Mouse (Mus musculus) lung, adult 18-20 months (tissue): ENCODE measurements around the gene Vps26a.
"Not testable (repeated sequence)": the region's sequence is repeated elsewhere in the genome, so short reads cannot be mapped to it uniquely, and the experiment has no call there.

Experiments used
- DNase-seq, 2 experiments: peaks; one replicate each; pipeline ENCODE4 v3.0.0; 2022; ENCODE audit warnings: mixed read lengths in 2 of 2

The Vps26a gene

DNA sequence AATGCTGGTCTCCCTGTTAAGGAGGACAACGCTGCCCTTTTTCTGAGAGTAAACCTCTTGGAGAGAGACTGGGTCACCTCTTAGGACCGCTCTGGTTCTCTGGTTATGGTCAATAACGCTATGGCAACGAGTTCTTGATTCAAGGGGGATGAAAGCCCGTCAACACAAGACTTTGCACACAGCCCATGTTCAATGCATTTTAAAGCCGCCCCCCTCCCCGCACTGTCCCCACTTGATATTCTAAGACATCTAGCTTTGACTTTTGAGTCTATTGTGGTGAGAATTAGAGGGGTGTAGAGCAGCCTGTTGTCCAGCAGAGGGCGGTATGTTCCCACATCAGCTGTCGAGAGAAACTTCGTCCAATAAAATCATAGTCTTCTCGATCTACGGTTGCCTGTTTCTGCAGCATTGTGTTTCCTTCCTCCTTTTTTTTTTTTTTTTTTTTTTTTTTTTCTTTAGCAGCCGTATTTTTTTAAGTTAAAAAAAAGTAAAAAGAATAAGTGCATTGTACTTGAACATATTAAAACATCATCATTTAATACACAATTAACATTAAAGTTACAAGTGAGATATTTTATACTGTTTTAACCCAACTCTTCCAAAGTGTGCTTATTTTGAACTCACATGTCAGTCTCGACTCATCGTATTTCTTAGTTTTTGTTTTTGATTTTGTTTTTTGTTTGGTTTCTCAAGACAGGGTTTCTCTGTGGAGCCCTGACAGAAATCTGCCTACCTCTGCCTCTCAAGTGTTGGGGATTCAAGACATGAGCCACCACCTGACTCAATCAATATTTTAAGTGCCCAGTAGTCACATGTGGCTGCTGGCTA is 13.7 kb upstream of the Vps26a start:
- DNase-seq = peak; percentile 64 to 71

DNA sequence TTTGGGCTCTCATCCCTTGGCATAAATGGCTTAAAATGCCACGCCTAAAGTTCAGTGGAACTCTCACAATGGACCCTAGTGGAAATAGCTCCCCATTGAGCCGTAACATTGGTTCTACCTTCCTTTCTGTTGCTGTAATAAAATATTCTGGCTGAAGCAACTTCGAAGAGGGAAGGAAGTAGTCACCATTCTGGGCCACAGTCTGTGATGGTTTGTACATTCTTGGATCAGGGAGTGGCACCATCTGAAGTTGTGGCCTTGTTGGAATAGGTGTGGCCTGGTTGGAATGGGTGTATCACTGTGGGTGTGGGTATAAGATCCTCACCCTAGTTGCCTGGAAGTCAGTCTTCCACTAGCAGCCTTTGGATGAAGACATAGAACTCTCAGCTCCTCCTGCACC is 5.1 kb upstream of the Vps26a start:
- not testable (repeated sequence) for DNase-seq

DNA sequence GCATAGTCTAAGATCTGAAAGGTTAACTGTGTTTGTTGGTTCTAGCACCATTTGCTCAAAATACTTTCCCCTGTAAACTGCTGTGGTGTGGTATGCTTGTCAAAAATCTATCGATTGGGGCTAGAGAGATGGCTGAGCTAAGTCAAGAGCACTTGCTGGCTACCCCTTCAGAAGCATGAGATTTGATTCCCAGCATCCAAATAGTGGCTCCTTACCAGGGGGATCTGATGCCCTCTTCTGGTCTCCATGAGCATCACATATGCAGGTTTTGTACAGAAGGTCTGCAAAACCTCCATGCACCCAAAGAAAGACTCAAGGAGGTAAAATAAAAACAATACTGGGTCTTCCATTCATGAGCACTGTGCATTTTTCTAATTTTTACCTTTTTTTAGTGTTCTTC is 1.7 kb upstream of the Vps26a start:
- DNase-seq = peak in 1 of 2 experiments; percentile 64

DNA sequence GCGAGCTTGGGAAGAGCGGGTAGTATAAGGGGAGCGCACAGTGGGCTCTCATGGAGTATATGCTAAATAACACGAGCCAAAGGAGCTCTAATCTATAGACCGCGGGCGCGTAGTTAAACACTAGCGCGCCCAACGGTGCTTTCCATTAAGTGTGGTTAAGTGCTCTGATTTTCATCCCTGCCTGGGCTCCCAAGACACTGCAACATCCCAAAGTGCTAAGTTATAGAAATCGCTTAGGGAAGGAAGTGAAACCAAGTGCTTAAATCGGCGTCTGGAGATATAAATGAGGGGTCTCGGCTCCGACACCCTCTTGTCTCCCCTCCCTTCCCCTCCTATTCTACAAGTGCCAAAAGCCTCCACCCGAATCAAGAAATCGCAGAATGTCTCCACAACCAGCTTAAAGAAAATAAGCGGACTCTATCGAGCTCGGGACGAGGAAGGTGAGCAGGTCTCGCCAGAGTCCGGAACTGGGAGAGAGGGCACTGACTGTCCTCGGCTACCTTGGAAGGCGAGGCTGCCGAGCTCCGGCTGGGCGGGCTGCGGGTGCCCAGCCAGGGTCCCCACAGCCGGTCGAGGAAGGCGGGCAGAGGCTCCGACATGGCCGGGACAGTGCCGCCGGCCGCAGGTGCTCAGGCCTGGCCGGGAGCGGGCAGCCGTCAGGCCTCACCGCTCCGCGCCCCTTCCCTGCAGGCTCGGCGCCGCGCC is 575 bp downstream of the Vps26a start:
- DNase-seq = no peak

DNA sequence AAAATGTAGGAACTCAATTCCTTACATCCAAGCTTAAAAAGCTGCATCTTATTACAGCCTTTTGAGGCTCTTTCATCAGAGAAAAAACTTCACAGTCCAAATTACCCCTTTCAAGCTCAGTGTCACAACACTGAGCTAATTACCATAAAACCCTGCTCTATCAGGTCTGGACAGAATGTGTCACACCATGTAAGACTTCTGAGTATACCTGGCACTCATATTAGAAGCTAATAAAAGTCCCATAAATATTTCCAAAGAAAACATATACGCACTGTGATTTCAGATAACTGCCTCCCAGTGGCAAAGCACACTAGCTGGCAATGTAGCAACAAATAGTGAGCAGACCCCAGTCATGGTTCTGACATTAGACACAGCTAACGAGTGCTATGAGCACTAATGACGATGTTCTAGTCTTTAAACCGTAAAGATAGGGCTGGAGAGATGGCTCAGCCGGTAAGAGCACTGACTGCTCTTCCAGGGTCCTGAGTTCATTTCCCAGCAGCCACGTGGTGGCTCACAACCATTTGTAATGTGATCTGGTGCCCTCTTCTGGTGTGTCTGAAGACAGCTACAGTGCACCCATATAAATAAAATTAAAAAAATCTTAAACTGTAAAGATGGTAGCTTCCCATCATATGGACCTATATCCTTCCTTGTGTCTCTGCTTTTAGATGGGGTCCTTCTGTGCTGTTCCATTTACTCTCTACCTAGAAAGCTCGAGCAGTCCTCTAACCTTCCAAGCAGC is 5.3 kb downstream of the Vps26a start:
- DNase-seq = no peak

DNA sequence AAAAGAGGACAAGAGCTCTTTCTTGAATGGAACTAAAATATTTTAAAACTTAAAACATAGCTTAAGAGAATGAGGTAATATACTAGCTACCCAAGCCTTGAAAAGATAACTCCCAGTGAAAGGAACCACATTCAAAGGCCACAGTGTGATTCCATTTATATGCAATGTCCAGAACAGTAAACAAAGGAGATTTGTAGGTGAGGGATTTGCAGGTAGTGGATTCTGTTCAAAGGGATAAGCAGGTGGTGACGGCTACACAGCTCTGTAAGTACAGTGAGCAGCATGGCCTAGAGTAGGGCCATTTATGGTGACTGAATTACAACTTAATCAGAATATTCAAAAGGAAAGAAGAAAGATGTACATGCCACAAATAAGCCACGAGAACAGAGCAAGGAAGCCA is 9.6 kb downstream of the Vps26a start:
- no peak for DNase-seq

DNA sequence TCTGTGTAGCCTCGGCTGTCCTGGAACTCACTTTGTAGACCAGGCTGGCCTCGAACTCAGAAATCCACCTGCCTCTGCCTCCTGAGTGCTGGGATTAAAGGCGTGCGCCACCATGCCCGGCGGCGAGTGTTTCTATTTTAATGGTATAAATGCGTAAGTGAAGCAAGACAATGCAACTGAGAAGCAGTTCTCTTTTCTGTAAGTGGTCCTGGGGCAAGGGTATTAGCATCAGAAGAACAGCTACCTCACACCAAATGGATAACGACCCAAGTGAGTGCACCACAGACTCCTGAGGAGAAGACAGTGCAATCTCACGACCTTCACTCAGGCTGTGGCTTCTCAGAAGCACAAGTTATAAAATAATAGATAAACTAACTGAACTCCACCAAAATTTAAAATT is 11.7 kb downstream of the Vps26a start:
- DNase-seq = no peak

DNA sequence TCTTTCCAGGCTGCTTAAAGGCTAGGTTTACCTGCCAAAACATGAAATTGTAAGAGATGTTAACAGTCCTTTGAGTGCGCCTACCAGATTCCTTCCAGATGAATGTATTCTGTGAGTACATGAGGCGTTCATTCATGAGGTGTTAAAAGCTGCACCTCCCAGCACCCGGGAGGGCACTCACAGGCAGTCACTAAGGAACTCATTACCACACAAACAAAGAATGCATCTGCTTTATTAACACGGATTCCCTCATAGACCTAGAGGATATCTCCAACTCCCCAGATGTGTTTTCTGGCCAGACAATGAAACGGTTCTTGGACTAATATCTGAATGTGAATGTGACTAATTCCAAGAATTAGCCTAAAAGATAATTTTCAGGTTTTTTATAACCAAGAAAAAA is 15.5 kb downstream of the Vps26a start:
- peak in 1 of 2 experiments; percentile 13 for DNase-seq

DNA sequence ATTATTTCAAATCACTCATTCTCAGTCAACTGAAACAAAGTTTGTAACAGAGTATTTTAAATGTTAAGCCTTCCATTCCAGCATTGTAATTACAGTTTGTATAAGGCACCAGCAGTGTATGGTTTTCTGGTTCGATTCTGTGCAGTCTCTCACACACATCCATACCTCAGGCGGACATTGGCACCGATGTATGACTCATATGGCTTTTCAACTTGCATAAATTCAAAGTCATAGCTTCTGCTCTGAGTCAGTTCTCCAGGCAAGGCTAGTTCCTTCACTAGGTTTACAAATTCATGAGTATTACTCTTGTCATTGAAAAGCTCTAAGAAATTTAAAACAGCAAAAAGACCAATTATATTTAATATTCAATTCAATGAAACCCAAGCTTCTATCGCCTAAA is 16.9 kb downstream of the Vps26a start:
- DNase-seq = no peak

DNA sequence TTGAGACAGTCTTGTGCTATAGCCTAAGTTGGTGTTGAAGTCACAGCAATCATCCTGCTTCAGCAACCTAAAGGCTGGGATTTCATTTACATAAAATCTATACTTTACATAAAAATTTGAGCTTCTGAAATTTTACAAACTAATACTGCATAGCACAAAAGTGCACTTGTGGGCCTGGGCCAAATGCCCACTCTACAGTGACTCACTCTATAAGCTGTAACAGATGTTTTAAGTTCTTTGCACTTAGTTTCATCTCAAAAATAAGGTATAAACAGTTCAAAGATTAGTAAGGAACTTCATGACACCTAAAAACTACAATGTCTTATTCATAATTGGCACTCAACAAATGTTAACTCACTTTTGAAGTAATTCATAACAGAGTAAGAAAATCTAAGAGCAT is 25.3 kb downstream of the Vps26a start:
- DNase-seq = no peak

DNA sequence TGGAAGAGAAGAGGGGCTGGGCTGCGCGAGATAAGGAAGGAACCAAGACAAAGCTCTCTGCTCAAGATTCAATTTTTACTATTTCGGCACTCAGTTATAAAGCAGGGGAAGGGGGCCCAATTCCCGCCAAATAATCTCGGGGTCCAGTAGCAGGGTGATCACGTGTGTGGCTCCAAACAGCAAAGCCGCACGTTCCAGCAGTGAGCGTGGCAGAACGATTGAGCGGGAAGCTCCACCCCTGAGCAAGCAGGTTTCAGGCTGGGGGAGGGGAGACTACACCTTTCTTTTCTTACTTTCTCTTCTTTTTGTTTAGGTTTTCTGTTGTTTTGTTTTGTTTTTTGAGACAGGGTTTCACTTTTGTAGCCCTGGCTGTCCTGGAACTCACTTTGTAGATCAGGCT is 34.6 kb downstream of the Vps26a start:
- DNase-seq = not testable (repeated sequence)

DNA sequence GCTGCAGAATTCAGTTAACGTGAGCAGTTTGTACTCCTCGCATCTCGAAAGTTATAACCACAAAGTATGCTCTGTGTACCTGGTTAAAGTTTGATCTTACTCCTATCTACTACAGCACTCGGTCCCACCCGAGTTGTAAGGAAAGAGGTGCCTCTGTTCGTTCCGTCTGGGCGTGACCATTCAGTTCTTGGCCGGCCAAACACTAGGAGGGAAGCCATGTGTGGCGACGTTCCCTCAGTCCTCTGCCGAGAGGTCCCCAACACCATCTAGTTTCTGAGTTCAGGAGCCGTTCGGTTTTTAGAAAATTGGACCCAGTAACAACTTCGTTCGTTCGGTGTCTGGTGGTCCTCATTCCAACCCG is 36.3 kb downstream of the Vps26a start:
- DNase-seq = no peak

DNA sequence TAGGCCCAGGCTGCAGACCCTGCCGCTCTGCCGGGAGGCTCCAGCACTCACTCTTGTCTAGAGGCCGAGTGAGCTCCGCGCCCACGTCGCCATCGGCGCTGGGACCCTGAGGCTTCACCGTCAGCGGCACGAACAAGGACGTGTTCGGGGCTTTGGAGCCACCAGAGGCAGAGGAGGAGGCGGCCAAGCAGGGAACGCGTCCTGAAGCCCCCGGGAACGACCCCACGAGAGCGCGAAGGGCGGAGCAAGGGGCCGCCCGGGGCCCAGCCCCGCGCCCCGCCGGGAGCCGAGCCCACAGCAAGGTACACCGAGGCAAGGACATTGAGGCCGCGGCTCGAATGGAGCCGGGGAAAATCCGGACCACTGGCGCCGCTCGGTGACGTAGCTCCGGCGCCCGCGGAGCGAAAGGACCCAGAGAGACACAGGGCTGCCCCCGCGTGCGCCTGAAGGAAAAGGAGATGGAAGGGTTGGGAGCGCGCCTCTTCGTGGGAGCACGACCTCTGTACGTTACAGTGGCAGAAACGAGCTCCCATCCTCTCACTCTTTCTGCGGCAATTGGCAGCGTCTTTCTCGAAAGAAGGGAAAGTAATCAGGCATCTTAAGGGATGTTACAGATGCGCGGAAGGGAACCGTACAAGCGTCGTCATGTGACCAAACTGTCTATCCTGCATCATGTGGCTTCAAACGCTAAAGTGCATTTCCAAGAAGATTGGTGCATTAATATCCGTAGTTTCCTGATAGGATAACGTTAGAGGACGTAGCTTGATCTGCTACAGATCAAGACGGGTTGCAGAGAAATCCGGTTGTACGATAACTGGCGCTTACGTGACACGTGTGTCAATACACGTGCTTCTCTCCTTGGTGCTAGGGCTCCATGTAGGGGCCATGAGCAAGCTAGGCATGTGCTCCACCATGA is 37.0 kb downstream of the Vps26a start, which contains the start of the genes 4930507D05Rik and Supv3l1:
4930507D05Rik (plus strand) TSS at position 126 of the 916 bp plus-strand sequence.
Supv3l1 (minus strand) TSS at position 375 of the 916 bp plus-strand sequence.
- peak; percentile 85 to 87 for DNase-seq

DNA sequence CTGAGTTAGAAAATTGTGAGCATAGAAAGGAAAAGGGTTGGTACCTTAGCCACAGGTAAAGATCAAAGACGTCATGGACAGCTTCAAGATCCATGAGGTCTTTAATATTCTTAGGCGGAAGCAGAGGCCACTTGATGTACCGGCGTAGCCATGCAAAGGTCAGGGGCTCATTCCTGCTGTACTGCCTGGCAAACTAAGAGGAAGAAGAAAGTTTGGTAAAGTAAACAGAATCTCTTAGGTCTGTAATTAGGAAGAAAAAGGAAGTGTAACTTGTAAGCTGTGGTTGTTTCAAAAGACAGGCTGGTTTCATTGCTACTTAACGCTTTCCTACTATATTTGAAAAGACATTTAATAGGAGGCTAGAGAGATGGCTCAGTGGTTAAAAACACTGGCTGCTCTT is 56.2 kb downstream of the Vps26a start:
- DNase-seq = no peak

DNA sequence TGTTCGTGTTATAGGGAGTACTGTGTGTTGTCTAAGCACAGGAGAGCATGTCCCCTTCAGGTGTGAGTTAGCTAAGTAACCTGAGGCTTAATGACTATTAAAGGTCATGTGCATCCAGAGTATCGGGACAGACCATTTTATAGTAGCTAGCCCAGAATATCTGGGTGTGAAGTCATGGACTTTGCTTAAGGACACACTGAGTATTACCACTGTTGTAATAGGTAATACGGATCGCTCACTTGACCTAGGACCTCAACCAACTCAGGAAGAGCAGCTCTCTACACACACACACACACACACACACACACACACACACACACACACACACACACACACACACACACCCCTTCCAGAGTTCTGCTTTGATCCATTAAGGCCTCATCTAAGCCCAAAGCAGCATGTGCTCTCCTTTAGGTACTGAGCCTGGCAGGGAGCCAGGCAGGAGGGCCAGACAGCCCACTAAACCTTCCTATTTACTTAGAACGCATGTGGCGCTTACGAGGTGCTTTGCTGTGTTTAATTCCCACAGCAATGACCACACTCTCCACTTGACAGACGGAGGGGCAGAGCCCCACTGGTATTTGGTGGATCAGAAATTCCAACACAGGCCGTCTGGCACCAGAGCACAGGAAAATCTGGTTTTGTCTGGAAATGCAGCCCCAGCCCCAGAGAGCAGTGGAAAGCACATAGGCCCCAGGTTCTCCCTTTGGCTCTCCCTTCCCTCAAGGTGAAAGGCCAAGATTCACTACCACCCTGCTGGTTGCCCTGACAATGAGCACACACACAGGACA is 61.3 kb downstream of the Vps26a start:
- DNase-seq = peak in 1 of 2 experiments; percentile 14

DNA sequence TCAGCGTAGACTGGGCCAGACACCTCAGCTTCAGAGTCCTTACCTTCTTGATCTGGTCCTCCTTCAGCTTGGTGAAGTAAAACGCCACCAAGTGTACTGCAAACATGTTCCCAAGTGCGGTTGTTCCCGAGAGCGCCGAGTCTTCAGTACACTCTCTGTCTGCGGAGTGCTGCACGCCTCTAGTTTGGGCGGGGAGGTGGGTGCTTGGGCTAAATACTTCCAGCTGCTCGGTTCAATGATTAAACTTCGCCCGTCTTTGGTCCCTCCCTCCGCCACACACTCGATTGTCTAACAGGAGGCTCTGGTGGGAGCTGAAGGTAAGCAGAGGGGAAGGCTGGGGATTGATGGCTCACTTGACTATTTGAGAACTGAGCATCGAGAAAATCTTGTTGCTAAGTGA is 64.3 kb downstream of the Vps26a start, which contains the start of gene Hkdc1:
Hkdc1 (minus strand) TSS at position 237 of the 400 bp plus-strand sequence.
- peak; percentile 57 to 72 for DNase-seq

DNA sequence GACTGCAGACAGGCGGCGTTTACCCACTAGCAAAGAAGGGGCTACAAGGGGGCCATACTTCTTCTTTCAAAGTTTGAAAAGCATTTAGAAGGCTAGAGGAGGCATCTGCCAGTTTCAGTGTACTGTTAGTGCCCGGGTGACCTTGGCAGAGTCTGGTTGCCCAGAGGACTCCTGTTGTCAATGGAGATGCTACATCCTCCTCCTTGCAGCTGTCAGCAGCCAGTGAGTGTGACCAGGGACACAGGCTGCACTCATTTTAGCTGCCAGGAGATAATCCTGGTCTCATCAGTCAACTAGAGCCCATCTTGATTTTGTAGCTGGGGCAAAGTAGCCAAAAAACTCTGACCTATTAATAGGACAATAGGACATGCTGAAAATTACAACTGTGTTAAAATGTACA is 65.5 kb downstream of the Vps26a start:
- DNase-seq = no peak

DNA sequence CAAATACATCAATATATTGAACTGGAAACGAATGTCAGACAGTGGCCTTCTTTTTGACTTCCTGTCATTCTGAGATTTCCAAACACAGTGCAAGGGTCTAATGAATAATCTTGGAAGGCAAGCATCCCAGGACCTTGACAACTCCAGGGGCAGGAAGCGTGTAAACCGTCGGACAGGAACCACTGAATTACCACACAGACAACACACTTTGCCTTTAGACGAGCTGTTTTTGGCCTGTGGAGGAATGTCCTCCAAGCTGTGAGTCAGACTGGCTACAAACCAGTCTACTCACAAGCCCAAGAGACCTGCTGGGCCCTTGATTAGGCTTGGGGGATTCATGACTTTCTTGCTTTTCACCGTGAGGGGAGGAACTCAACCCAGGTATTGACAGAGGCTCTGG is 66.2 kb downstream of the Vps26a start:
- DNase-seq = no peak

DNA sequence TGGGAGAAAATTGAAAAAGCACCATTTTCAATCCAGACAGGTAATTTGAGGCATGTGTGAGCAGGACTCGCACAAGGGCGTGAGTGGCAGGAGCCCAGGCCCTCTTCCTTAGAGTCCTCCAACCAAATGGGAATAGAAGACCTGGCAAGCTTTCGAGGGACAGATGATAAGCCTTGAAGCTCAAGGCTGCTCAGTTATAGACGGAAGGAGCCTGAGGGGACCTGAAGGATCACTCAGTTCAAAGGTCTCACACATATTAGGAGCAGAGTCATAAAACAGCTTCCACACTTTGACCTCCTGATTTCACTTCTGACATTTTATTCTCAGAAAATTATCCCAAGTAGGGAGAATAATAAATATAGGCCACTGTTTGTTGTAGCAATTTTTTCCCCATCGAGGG is 67.2 kb downstream of the Vps26a start:
- no peak for DNase-seq

DNA sequence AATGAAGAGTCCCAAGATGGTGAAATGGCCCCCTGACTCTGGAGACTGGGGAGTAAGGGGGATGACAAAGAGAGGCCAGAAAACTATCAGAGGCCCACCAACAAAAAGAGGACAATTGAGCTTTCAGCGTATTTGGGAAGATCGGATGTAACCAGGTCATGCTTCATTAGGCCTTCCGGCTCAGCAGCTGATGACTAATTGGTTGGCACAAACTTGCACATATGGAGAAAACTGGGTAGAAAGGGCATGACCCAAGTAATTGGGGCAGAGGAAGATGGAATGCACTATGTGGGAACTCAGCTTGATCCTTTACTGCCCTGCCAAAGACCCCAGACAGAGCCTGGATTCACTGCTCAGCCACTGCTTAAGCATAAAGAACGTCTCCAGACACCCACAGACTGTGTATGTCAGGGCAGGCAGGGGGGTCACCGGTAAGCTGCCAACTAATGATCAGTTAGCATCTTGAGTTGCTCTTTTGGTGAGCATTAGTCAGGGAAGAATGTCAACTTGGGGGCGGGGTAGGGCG is 67.7 kb downstream of the Vps26a start:
- DNase-seq = no peak

DNA sequence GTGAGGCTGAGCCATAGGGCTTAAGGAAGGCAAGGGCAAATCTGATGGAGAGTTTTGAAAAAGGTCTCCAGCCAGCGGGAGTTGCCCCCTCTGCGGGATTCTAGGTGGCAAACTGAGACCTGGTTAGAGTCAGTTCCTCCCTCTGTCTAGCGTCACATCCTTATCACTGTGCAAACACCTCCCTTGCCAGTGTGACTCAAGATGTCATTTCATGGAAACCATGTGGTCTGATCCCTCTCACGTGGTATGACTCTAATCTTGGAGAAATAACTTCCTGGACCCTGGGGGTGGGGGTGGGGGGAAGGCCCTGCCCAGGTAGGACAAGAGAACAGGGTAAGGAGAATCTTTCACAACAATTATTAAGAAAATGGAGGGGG is 73.0 kb downstream of the Vps26a start:
- peak; percentile 28 to 67 for DNase-seq
